Mouse (Mus musculus): ENCODE results near the gene Atp1b3.
"Not testable (repeated sequence)": the region's sequence is repeated elsewhere in the genome, so short reads cannot be mapped to it uniquely, and the experiment has no call there.

The Atp1b3 gene

DNA sequence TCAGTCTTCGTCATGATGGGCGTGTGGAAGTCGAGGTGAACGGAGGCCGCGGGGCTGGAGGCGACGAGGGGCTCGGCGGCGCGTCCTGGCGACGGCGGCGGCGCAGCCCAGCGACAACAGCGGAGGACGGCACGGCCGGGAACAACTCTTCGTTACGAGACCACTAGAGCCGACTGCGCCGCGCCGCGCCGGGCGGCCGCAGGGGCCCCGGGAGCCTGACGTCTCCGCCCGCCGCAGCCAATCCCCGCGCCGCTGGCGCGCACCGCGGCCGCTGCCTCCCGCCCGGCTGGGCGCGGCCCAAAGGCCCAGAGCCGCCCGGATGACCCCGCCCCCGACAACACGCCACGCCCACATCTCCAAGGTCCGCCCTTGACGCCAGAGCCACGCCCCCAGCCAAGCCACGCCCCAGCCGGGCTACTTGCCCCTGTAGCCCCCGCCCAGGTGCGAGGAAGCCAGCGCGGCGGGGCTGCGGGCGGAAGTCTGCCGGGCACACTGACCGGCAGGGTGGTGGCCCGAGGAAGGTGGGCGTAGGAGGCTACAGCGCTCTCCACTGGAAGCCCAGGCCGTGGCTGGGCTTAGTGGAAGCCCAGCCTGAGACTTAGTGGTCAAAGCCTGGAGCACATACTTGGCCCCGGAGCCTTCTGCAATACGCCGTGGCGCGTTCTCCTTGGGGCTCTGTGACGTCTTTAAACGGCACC lies at the start of gene Atp1b3:
TSS of gene Atp1b3 (minus strand) at position 302 of the 698 bp plus-strand sequence.
- peak; percentile 98 for DNase-seq (ENCODE audit: low spot score in 2 of 2)

DNA sequence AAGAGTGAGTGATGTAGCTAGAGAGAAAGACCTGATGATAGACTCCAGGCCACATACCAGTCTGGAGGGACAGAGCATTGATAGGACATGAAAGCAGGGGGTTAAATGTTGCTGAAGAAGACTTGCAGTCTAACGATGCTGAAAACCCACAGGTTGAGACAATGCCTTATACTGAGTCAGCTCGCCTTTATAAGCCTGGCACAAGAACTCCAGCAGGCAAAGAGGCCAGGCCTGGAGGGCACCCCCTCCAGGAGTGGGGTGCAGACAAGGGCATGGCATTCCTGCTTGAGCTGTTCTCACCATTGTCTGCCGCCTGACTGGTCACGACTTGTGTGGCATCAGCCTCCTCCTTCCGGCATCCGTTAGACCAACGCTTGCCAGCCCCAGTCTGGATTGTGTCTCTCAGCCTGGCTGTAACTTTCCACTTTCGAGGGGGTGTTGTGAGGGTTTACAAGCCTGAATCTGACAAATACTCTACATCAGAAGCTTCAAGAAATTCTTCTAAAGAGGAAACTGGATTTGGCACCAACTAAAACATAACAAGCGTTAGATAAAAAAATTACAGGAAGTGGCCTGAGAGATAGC lies 48.7 kb upstream of the Atp1b3 start:
- DNase-seq (ENCODE audit: low spot score in 2 of 2): peak in 1 of 2 experiments; percentile 13

DNA sequence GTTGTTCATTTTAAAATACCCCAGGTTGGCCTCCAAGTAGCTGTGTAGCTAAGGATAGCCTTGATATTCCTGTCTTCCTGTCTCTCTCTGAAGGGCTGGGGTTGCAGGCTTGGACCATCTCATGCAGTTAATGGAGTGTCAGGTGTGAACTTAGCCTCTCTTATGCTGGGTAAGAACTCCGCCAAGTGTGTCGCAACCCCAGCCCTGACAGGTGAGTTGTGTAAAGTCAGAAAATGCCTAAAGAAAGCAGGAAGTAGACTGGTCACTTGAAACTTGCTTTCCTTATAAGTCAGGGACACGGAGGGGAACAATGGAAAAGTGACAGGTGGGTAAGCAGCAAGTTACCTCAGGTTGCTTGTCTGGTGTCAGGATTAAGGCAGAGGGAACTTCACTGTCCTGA lies 40.1 kb upstream of the Atp1b3 start:
- DNase-seq (ENCODE audit: low spot score in 2 of 2): no peak

DNA sequence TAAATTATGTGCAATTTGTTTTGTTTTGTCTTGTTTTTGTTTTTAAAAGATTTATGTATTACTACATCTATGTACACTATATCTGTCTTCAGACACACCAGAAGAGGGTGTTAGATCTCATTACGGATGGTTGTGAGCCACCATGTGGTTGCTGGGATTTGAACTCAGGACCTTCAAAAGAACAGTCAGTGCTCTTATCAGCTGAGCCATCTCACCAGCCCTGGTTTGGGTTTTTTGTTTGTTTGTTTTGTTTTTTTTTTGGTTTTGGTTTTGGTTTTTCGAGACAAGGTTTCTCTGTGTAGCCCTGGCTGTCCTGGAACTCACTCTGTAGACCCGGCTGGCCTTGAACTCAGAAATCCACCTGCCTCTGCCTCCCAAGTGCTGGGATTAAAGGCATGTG lies 35.7 kb upstream of the Atp1b3 start:
- DNase-seq (ENCODE audit: low spot score in 2 of 2): not testable (repeated sequence)

DNA sequence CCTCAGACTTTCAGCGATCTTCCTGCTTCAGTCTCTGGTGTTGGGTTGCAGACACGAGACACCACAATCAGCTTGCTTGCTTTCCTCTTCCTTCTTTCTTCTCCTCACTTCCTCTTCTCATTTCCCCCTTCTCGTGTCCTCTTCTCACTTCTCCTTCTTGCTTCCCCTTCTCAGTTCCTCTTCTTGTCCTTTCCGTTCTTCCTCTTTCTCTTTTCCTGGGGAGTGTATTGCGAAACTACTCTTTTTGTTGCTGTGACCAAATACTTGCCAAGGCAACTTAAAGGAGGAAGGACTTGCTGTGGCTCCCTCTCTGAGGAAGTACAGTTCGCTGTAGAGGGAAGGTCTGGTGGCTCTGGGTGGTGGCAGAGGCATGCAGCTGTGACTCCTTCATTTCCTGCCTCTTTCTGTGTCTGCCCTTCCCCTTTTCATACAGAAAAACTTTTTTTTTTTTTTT lies 35.2 kb upstream of the Atp1b3 start:
- no peak for DNase-seq (ENCODE audit: low spot score in 2 of 2)

DNA sequence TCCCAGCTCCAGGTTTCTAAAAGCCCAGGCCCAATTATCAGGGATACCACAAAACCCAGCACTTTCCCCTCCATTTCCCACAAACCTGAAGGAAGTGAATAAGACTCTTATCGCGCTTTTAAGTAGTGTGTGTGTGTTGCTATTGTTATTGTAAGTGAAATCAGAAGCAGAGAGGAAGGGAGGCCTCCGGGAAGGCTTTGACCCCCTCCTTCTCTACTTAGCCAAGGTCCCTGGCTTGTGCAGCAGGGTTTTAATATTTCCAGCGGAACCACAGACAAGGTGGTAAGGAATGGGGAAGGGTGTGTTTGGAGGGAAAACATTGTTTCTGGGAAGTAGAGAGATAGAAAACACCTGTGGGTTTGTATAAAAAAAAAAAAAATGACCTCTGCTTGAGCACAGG lies 34.4 kb upstream of the Atp1b3 start:
- no peak for DNase-seq (ENCODE audit: low spot score in 2 of 2)

DNA sequence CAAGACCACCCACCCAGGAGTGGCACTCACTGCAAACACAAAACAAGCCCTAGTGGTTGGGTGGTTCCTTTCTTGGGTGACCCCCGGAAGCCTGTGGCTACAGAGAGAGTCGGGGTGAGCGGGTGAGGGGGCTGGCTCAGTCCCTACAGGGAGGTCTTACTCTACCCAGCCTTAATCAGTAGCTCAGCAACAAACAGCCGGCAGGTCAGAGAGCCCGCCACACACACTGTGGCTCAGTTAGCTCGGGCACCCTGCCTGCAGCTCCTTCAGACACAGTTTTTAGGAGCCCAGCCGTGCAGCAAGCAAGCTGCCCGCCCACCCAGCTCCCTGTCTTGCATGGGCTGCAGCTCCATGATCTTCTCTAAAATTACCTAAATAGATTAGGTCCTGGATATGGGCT lies 33.9 kb upstream of the Atp1b3 start:
- no peak for DNase-seq (ENCODE audit: low spot score in 2 of 2)

DNA sequence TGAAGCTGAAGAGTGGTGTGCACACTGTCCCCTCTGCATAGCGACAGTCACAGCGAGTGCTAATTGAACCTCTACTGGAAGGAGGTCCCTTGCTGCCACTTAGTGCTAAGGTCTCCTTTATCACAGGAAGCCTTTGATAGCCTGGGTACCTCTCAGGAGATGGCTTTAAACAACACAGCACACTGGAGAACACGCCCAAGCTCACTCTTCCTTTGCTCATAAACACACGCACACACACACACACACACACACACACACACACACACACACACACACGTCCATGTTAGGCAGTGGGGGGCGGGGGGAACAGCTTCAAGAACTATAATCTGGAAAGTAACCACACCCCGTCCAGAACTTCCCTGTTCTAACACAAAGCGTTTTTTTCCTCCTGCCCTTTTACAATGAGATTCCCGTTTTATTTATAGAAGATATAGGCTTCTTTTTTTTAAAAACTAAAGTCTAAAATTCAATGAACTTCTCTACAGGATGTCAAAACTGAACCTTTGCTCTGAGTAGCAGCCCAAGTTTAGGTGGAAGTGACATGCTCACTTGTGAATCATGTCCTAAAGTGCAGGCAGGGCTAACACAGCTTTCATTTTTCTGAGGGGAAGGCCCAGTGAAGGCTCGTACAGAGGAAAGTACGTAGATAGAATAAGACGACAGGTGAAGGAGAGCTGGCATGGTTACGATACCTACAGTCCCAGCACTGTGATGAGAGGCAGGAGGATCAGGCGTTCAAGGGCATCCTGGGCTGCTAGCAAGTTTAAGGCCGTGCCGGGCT lies 30.9 kb upstream of the Atp1b3 start:
- no peak for DNase-seq (ENCODE audit: low spot score in 2 of 2)

DNA sequence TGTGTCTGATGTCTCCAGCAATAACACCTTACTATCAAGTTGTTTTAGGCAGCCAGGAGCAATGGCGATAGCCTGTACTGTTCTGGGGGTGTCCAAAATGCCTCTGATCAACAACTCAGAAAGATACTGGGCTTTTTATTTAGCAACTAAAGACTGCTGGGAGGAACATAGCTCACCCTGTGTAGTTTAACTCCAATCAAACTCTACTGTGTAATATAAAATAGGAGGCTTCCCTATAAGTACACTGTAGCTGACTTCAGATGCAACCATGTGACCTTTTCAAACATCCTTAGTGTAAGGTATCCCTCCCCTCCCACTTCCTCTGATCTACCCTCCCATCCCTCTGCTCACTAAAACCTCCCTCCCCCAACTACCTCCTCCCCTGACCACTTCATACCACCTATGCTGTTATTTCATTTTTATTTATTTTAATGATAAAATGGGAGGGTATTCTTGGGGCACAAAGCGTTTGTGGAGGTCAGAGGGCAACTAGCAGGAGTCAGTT lies 29.5 kb upstream of the Atp1b3 start:
- no peak for DNase-seq (ENCODE audit: low spot score in 2 of 2)

DNA sequence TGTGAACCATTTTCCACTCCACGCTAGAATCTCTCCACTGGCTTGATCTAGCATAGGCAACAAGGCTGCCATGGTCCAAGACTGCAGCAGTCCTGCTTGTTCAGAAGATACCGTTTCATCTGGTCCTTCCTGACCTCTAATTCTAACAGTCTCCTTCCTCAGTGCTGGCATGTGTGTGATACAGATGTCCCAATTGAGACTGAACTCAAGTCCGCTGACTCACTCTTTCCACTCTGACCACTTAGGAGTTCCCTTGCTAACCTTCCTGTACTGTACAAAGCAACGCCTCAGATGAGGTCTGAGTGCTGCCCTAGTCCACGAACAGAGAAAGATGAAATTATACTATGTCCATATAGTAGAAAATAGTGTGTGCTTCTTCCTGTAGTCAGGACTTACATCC lies 28.9 kb upstream of the Atp1b3 start:
- DNase-seq (ENCODE audit: low spot score in 2 of 2): no peak

DNA sequence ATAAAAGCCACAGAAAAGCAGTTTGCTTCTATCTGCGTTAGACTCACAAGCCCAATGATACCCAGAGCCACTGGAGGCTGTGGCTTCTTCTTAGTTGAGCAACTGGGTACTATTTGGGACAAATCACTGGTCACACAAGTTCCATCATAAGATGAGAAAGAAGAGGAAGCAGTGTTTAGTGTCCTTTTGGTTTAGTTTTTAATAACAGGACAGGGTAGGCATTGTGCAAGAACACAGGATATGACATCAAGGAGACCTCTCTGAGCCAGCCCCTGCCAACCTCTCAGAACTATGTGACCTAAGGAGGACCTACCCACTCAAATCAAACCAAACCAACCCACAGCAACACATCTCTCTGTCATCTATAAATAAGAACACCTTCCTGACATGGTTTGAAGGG lies 27.7 kb upstream of the Atp1b3 start:
- no peak for DNase-seq (ENCODE audit: low spot score in 2 of 2)

DNA sequence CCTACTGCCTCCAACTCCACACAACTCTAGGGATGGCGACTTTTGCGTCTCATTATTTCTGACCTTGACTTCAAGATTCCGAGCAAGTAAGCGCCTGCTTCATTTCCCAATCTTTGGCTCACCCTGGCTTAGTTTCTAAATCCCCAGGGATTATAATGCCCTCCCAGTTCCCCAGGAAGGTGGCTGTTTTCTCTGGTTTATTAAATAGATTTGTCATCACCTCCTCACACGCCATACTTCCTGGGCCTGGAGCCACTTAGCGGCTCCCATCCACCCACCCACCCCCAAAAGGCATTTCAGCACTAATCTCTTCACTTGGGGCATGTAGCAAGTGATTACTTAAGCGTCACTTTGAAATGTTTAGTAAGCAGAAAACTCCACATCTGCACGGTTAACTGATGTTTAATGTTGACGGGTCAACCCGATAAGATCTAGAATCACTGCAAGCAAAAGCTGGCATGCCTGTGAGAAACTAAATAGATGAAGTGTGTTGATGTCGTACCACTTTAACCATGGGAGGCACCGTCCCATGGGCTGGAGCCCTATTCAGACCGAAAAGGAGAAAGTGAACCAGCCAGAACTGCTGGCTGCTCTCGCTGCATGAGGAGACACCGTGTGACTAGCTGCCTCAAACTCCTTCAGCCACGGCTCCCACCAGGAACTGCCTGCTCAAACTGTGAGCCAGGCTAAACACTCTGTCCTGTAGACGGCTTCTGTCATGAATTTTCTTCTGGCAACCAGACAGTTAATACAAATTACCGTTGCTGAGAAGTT lies 19.7 kb upstream of the Atp1b3 start:
- no peak for DNase-seq (ENCODE audit: low spot score in 2 of 2)

DNA sequence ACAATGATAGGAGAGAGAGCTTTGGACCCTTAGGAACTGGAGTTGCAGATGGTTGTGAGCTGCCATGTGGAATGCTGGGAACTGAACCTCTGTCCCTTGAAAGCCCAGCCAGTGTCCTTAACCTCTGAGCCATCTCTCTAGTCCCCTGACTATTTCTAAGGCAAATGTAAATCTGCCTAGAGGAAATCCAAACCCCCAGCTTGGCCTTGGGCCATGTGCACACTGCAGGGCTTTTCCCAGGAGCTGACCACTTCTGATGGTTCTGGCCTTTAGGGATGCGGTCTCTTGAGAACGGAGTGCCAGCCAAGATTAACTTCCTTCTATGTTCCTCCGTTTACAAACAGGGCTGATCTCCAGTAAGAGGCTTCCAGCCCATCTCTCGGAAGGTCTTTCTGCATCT lies 18.5 kb upstream of the Atp1b3 start:
- no peak for DNase-seq (ENCODE audit: low spot score in 2 of 2)

DNA sequence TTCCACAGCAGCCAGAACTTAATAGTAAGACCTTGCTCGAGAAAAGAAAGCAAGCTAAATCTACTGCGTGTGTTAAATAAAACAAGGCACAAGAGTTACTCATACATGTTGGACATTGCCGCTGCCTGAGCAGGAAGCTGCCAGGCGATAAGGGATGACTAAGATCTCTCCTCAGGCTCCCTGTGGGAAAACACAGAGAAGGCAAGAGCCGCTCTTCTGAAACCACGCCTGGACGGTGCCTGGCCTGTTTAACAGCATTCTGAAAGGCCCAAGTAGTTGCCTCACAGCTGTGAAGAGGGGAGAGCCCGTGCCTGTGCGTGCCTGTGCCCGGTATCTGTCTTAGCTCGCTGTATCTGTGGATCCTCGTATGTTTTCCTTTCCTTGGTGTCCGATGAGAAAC lies 17.2 kb upstream of the Atp1b3 start:
- no peak for DNase-seq (ENCODE audit: low spot score in 2 of 2)

DNA sequence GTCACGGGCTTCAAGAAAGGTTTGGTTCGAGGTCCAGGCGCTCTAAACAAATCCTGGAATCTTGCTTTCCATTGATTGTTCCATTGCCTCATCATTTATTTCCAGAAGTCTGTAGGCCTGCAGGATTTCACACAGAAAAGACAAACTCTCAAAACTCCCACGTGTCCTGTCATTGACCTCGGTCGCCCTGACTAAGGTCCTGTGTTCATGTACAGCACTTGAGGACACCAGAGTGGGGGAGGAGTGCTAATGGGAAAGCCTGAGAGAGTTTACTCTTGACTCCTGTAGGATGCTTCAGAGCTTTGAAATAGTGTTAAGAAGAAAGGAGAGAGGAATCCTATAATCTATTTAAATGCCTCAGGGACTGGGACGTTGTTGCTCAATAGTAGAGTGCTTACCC lies 15.3 kb upstream of the Atp1b3 start:
- no peak for DNase-seq (ENCODE audit: low spot score in 2 of 2)

DNA sequence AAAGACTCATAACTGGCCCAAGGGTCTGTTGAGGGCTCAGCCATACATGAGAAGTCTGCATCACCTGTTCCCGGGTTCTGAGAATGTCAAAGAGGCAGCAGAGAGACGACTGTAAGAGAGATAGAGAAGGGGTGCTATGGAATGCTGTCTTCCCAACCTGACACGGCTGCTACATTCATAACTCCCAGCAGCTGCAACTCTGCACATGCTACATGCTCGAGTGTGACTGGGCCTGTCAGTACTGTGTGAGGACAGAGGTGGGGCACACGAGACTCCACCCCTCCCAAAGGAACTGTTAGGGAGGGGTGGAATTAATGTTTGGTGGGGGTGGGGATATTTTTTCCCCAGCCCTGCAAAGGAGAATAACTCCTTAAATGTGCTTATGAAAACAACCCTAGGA lies 14.5 kb upstream of the Atp1b3 start:
- no peak for DNase-seq (ENCODE audit: low spot score in 2 of 2)

DNA sequence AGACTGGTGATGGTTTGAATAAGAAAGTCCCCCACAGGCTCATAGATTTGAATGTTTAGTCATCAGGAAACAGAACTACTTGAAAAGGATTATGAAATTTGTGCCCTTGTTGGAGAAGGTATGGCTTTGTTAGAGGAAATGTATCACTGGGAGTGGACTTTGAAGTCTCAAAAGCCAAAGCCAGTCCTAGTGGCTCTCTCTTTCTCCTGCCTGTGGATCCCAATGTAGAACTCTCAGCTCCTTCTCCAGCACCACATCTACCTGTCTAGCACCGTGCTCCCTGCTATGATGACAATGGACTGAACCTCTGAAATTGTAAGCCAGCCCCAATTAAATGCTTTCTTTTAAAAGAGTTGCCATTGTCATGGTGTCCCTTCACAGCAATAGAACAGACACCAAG lies 12.9 kb upstream of the Atp1b3 start:
- no peak for DNase-seq (ENCODE audit: low spot score in 2 of 2)

DNA sequence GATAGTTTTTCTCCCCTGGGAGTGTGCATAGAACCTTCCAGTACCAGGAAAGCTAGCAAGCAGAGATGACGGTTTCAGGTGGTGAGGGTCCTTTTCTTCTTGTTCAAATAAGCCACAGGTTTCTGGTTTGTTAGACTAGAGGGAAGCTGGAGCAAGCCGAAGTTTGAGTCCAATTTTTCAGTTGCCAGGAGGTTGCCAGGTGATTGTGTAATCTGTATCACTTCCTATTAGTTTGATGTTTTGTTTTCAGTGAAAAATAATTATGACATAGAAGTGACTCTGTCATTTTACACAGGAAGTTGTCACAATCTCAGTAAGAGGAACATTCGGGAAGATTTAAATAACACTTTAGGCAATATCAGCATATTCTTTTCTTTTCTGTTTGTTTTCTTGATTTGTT lies 11.6 kb upstream of the Atp1b3 start:
- DNase-seq (ENCODE audit: low spot score in 2 of 2): no peak

DNA sequence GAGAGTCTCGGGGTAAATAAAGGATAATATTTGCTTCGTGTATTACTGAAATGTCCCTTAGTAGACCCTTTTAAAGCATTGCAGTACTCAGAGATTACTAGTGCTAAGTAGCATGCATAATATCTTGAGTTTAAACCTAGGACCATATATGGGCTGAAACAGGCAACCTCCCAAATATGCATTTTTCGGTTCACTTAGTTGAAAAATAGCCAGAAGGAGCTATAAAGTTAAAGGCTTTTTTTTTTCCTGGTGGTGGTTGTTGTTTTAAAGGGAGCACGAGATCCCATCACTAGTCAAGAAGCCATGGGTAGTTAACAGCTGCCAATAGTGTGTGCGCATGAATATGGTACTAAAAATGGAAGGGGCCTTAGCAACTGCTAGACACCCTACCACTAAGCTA lies 6.8 kb upstream of the Atp1b3 start:
- no peak for DNase-seq (ENCODE audit: low spot score in 2 of 2)

DNA sequence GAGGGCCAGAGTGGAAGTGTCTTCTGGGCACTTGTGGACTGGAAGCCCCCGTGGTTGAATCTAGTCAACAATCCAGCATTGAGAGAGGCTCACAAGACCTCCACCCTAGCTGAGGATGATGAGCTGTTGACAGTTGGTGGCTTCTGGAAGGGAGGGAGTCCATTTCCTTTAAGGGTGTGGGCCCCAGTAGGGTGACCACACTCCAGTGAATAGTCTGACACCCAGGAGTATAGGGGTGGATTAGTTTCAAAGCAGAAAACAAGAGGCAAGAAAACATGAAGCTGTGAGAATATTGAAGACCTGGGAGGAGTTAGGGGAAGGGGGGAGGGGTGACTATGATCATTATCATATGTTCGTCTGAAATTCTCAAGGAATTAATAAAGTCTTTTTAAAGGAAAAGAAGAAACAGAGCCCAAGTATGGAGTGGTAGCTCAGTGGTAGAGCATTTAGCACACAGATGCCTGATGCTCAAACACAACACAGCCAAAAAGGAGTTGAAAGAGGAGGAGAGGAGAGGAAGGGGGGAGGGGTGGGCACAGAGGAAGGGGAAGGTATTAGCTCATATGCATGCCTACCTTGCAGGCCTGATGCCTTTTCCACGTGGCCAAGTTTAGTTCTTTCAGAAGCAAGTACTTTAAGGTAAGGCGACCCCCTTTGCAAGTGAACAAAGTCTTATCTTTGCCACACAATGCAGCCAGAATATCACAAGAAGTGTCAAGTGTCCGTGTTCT lies 5.6 kb upstream of the Atp1b3 start:
- no peak for DNase-seq (ENCODE audit: low spot score in 2 of 2)

DNA sequence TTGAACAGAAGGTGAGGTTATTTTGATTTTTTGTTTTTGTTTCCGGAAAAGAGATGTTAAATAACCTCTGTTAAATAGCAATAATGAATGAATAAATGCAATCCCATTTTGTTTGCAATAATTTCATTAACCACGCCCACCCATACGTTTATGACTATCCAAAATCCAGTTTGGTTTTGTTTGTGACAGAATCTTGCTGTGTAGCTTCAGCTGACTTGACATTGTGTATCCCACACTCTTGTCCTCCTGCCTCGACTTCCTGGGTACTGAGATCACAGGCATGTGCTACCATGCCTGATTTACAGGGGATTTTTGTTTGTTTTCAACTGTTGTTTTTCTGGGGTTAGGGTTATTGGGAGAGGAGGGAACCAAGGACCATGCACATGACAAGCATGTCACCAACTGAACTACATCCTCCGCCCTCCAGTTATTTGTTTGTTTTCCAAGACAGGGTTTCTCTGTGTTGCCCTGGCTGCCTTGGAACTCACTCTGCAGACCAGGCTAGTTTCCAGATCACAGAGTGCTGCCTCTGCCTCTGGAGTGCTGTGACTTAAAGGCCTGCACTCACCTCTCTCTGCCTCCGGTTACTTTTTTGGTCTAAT lies 1.1 kb upstream of the Atp1b3 start:
- no peak for DNase-seq (ENCODE audit: low spot score in 2 of 2)

All from right cerebral cortex, adult 2 months (tissue).